Mouse (Mus musculus) brain, embryonic 14.5 days (tissue): ENCODE results near the gene Csl.

Experiments
- CTCF ChIP-seq: fragments of 200-500 bp; IDR thresholded peaks from 2 replicates; pipeline ENCODE4 v1.5.1; 2012; ENCODE audit warnings: inconsistent platforms, mild to moderate bottlenecking, moderate library complexity, borderline replicate concordance; ENCODE audit not compliant: insufficient read depth, insufficient read length; ENCODE audit errors: extremely low read depth
- POLR2A ChIP-seq: fragments of 200-500 bp; IDR thresholded peaks from 2 replicates; pipeline ENCODE4 v1.6.1; 2012; ENCODE audit warnings: mild to moderate bottlenecking, inconsistent platforms, borderline replicate concordance; ENCODE audit not compliant: poor library complexity, insufficient read depth, insufficient read length, severe bottlenecking; ENCODE audit errors: extremely low read depth

DNA sequence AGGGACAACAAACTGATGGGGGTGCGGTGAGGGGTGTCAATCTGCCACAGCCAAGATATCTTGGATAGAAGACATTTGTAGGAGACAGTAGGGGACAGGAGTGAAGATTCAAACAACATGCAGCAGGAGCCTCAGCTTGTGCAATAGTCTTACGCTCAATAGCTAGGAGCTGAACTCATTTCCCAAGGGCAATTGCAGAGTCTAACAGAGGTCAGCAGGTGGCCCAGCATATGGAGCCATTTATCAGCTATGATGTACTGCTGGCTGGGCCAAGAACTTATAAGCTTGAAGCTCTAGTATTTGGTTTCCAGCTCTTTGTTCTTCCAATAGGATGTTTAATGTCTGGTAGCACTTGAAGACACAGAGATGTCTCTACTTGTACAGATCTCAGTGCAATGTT lies 9.3 kb downstream of the Csl start:
- TF ChIP-seq CTCF (no peak), POLR2A (no peak)
